Mouse (Mus musculus) thymus, adult 2 months (tissue): Measurements from ENCODE around the gene Cpsf4.

Experiments used
- CTCF ChIP-seq: fragments of 200-500 bp; IDR thresholded peaks from 2 replicates; pipeline ENCODE4 v1.5.1; 2012; ENCODE audit warnings: mild to moderate bottlenecking, control low read depth, low read length, moderate library complexity, borderline replicate concordance; ENCODE audit not compliant: control insufficient read depth, poor library complexity, insufficient read depth; ENCODE audit errors: extremely low read depth
- POLR2A ChIP-seq: fragments of 200-500 bp; IDR thresholded peaks from 2 replicates; pipeline ENCODE4 v1.6.1; 2012; ENCODE audit warnings: mild to moderate bottlenecking, low read length, control low read depth, moderate library complexity; ENCODE audit not compliant: control insufficient read depth, poor library complexity, insufficient read depth; ENCODE audit errors: extremely low read depth

GRCm38 (mm10) chr5:145207385-145207784, 40.4 kb downstream of the Cpsf4 start:
- TF ChIP-seq CTCF: no peak
- TF ChIP-seq POLR2A: no peak
